Mouse (Mus musculus): ENCODE data around the gene Gm17606. TPM values are rescaled to one million over a fixed set of nuclear protein-coding genes. Genes with fewer than 3 reads are reported as not detected.

Gm17606 gene
- polyA plus RNA-seq, 1 experiment from 2014 or later = not detected

DNA sequence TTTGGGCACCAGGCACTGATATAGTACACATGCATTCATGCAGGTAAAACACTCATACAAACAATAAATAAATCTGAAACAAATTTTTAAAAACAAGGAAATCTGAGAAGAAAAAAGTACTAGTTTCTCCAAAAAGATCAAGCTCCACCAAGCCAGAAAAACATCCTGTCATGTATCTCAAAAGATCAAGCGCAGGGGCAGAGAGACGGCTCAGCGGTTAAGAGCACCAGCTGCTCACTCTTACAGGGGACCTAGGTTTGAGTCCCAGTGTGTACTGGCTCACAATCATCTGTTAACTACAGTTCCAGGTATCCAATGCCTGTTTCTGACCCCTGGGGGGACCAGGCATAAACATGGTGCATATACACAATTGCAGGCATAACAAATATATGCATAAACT lies 41.6 kb downstream of the Gm17606 start:
- peaks cover 9% of the 10 kb centered on the region for H3K4me1 ChIP-seq
- peaks cover 55% of the 10 kb centered on the region for H3K36me3 ChIP-seq
- WGBS = 90% methylated on average over 3 of the region's 3 CpGs
- H3K27ac ChIP-seq = no peak overlapping the region
- no peak overlapping the region for H3K4me3 ChIP-seq
- no peaks in the 10 kb centered on the region for H3K27me3 ChIP-seq (ENCODE audit: insufficient read depth, poor library complexity, severe bottlenecking)
- no peak for DNase-seq (ENCODE audit: low spot score)
- H3K9me3 ChIP-seq = no peaks in the 10 kb centered on the region

DNA sequence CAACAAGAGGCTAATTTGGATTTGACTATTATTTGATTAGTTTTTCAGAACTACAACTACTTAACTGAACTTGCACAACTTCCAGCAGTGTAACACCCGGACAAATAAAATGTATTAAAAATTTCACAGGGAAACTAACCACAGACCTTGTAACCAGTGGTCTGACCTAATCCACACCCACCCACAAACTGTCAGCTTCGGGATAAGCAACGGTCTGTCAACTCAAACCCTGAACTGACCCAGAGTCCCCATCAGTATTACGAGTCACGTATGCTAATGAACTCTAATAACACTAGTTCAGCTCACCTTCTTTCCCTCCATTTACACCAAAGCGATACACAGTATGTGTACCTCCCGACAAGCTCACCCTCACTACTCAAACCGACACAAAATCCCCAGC lies 44.7 kb downstream of the Gm17606 start:
- Histone ChIP-seq H3K36me3 (peaks cover 45% of the 10 kb centered on the region), H3K9me3 (no peaks in the 10 kb centered on the region), H3K27ac (peak overlapping the region; percentile 98), H3K4me1 (peaks cover 20% of the 10 kb centered on the region), H3K4me3 (peak overlapping the region; percentile 93), H3K27me3 (ENCODE audit: insufficient read depth, poor library complexity, severe bottlenecking) (no peaks in the 10 kb centered on the region)
- 11% methylated on average over 8 of the region's 8 CpGs for WGBS
- no peak for DNase-seq (ENCODE audit: low spot score)

DNA sequence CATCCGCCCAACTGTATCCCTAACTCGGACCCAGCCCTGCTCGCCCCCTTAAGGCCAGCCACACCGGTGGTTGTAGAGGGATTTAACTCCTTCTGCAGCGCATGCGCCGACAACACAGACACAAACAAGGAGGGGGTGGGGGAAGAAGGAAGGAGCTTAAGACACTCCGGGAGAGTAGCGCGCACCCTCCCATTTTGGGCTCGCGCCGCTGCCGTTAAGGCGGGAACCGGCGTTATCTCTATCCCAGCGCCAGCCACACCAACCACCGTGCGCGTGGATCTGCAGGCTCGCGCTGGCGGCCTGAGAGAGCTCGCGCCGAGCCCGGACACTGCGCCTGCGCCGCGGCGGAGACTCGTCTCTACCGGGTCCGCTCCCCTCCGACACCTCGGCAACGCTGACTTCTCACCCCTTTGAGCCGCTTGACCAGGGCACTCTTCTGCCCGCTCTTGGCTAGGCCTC lies 45.3 kb downstream of the Gm17606 start, which contains the start of gene 1700123O20Rik:
Gene 1700123O20Rik (plus strand): TSS at position 154 of the 459 bp plus-strand sequence.
- Histone ChIP-seq H3K27me3 (ENCODE audit: insufficient read depth, poor library complexity, severe bottlenecking) (no peaks in the 10 kb centered on the region), H3K4me3 (peak within 1 kb of the TSS; percentile 93), H3K36me3 (peaks cover 47% of the 10 kb centered on the region), H3K4me1 (peaks cover 20% of the 10 kb centered on the region), H3K27ac (peak within 1 kb of the TSS; percentile 98), H3K9me3 (no peaks in the 10 kb centered on the region)
- DNase-seq (ENCODE audit: low spot score) = peak; percentile 96
- WGBS = 0% methylated on average over 41 of the region's 41 CpGs

DNA sequence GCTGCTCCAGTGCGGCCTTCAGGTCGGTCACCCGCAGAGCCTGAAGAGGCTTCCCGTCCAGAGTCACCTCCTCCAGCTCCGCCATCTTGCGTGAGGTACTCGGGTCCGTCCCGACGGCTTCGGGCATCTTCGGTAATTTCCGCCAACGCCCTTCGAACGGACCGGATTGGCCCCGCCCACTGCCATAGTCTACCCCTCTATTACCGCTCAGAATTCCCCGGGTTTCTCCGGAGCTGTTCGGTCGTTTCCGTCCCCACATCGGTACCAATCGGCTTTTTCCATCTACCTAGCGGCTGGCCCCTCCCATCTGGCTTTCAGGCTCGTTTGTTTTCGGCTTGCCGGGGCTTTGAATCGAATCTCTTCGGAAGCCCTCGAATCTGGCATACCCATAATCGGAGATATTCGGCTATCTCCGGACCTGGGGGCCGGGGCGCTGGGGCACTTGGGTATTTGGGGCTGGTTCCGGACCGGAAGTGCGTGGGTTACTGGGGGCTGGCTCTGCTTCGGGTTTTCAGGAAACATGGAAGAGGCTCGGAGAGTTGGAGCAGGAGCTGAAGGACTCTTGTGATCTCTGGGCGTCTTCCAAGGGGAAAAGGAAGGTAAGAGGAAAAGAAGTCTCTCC lies 45.9 kb downstream of the Gm17606 start, which contains the start of gene Acin1:
Gene Acin1 (minus strand): TSS at position 410 of the 622 bp plus-strand sequence.
- H3K27ac ChIP-seq = peak within 1 kb of the TSS; percentile 98
- peaks cover 20% of the 10 kb centered on the region for H3K4me1 ChIP-seq
- no peaks in the 10 kb centered on the region for H3K9me3 ChIP-seq
- peaks cover 43% of the 10 kb centered on the region for H3K36me3 ChIP-seq
- peak within 1 kb of the TSS; percentile 93 for H3K4me3 ChIP-seq
- H3K27me3 ChIP-seq (ENCODE audit: insufficient read depth, poor library complexity, severe bottlenecking) = no peaks in the 10 kb centered on the region
- DNase-seq (ENCODE audit: low spot score) = peak; percentile 100
- under 1% methylated on average over 44 of the region's 44 CpGs for WGBS

DNA sequence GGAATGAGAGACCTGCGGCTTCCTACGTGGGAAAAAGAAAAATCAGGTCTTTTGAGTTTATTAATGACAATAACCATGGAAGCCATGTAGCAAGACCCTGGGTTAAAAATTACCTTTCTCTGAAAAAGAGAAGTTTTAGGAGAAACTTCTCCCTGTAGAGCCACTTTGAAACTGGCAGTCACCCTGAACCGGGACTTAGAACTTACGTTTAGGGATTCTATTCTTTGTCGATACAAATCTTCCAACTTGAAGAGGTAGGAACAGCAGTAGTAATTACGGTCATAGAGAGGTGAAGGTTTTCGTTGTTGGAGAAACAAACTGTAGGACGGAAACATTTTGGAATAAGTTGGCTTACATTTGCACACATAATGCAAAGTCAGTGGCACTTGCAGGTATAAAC lies 46.5 kb downstream of the Gm17606 start:
- Histone ChIP-seq H3K4me1 (peaks cover 20% of the 10 kb centered on the region), H3K9me3 (no peaks in the 10 kb centered on the region), H3K27me3 (ENCODE audit: insufficient read depth, poor library complexity, severe bottlenecking) (no peaks in the 10 kb centered on the region), H3K27ac (peak overlapping the region; percentile 98), H3K36me3 (peaks cover 37% of the 10 kb centered on the region), H3K4me3 (peak overlapping the region; percentile 93)
- WGBS = 9% methylated on average over 8 of the region's 8 CpGs
- DNase-seq (ENCODE audit: low spot score) = no peak

DNA sequence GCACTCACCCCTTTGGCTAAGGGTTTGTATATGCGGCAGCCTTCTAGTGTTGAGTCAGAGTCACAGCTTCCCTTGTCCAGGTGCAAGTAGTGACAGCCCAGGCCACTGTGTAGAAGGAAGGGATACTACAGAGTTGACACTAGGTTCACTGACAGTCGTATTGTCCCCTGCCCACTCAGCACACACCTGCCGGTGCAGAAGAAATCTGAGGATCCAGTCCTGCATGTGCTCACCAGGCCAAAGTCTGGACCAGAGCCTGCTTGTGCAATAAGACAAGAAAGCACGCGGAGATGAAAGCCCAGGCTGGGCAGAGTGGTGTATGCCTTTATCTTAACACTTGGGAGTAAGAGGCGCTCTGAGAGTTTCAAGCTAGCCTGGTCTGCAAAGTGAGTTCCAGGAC lies 54.3 kb downstream of the Gm17606 start:
- no peak for DNase-seq (ENCODE audit: low spot score)
- Histone ChIP-seq H3K9me3 (no peaks in the 10 kb centered on the region), H3K36me3 (peaks cover 28% of the 10 kb centered on the region), H3K27ac (no peak overlapping the region), H3K27me3 (ENCODE audit: insufficient read depth, poor library complexity, severe bottlenecking) (no peaks in the 10 kb centered on the region), H3K4me1 (0 out of 2 replicates have a peak, but pooled peaks cover 2% of the 10 kb centered on the region), H3K4me3 (no peak overlapping the region)
- 55% methylated on average over 6 of the region's 6 CpGs for WGBS

DNA sequence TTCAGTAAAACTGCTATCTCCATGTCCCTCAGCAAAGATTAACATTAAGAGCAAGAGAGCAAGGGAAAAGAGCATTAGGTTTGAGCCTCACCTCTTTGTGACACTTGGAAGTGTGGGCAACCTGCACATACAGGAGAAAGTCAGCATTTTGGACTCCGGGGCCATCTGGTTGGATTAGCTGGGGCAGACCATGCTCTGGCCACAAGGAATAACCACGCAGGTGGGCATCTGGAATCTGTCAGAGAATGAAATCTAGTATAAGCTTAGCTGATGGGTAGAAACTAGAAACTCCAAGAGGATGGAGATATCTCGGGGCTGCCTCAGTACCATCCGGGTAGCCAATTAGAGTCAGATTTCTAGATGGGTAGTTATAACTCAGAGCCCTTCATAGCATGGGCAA lies 56.0 kb downstream of the Gm17606 start:
- no peak overlapping the region for H3K27ac ChIP-seq
- 84% methylated on average over 4 of the region's 4 CpGs for WGBS
- H3K9me3 ChIP-seq = no peaks in the 10 kb centered on the region
- H3K36me3 ChIP-seq = peaks cover 17% of the 10 kb centered on the region
- no peak for DNase-seq (ENCODE audit: low spot score)
- no peaks in the 10 kb centered on the region for H3K27me3 ChIP-seq (ENCODE audit: insufficient read depth, poor library complexity, severe bottlenecking)
- H3K4me3 ChIP-seq = no peak overlapping the region
- H3K4me1 ChIP-seq = peaks cover 11% of the 10 kb centered on the region; the same call in 1 of the 2 replicates

MicroRNA genes within 50 kb of the gene (microRNA counts, 519-probe panel; counts per million panel counts)
- microRNA mmu-miR-686 = not detected

Small RNAs within 50 kb of the gene (microRNA-seq; reads per million reads assigned to microRNA genes)
- gene Mir686 (not detected), gene Mir6948 (not detected)

Other genes with a start within 250 kb of the Gm17606 start
- gene Slc7a7, start 223.2 kb upstream of the Gm17606 start, polyA plus RNA-seq (2016; fragmentation: Nextera tagmentation; extraction: Ambion mirVana) = 6.2 and 8.4 TPM in 2 replicates
- 222 and 228 TPM in 2 replicates for gene Mrpl52, start 214.0 kb upstream of the Gm17606 start, polyA plus RNA-seq (2016; fragmentation: Nextera tagmentation; extraction: Ambion mirVana)
- 80.3 and 108 TPM in 2 replicates for gene Mmp14, start 209.3 kb upstream of the Gm17606 start, polyA plus RNA-seq (2016; fragmentation: Nextera tagmentation; extraction: Ambion mirVana)
- 44.8 and 51.0 TPM in 2 replicates for gene Lrp10, start 176.8 kb upstream of the Gm17606 start, polyA plus RNA-seq (2016; fragmentation: Nextera tagmentation; extraction: Ambion mirVana)
- 2.4 and 3.8 TPM in 2 replicates for gene Rem2, start 164.9 kb upstream of the Gm17606 start, polyA plus RNA-seq (2016; fragmentation: Nextera tagmentation; extraction: Ambion mirVana)
- gene Prmt5, start 123.4 kb upstream of the Gm17606 start, polyA plus RNA-seq (2016; fragmentation: Nextera tagmentation; extraction: Ambion mirVana) = 86.2 and 103 TPM in 2 replicates
- gene Haus4, start 86.3 kb upstream of the Gm17606 start, polyA plus RNA-seq (2016; fragmentation: Nextera tagmentation; extraction: Ambion mirVana) = 50.2 and 52.9 TPM in 2 replicates
- 43.0 and 62.5 TPM in 2 replicates for gene Ajuba, start 63.4 kb upstream of the Gm17606 start, polyA plus RNA-seq (2016; fragmentation: Nextera tagmentation; extraction: Ambion mirVana)
- gene 4931414P19Rik, start 35.0 kb upstream of the Gm17606 start, polyA plus RNA-seq (2016; fragmentation: Nextera tagmentation; extraction: Ambion mirVana) = 7.7 and 8.3 TPM in 2 replicates
- 392 and 455 TPM in 2 replicates for gene Psmb5, start 22.9 kb upstream of the Gm17606 start, polyA plus RNA-seq (2016; fragmentation: Nextera tagmentation; extraction: Ambion mirVana)
- not detected in 2 replicates for gene Psmb11, start 19.5 kb upstream of the Gm17606 start, polyA plus RNA-seq (2016; fragmentation: Nextera tagmentation; extraction: Ambion mirVana)
- 2.5 and 4.4 TPM in 2 replicates for gene Cdh24, start 412 bp downstream of the Gm17606 start, polyA plus RNA-seq (2016; fragmentation: Nextera tagmentation; extraction: Ambion mirVana)
- 64.6 and 79.7 TPM in 2 replicates for gene 1700123O20Rik, start 45.3 kb downstream of the Gm17606 start, polyA plus RNA-seq (2016; fragmentation: Nextera tagmentation; extraction: Ambion mirVana)
- 80.3 and 110 TPM in 2 replicates for gene Acin1, start 46.0 kb downstream of the Gm17606 start, polyA plus RNA-seq (2016; fragmentation: Nextera tagmentation; extraction: Ambion mirVana)
- gene Gm29776, start 57.9 kb downstream of the Gm17606 start, polyA plus RNA-seq (2016; fragmentation: Nextera tagmentation; extraction: Ambion mirVana) = 0.10 and 0.38 TPM in 2 replicates
- gene Cebpe, start 71.2 kb downstream of the Gm17606 start, polyA plus RNA-seq (2016; fragmentation: Nextera tagmentation; extraction: Ambion mirVana) = not detected in 2 replicates
- 2.4 and 2.7 TPM in 2 replicates for gene Slc7a8, start 141.0 kb downstream of the Gm17606 start, polyA plus RNA-seq (2016; fragmentation: Nextera tagmentation; extraction: Ambion mirVana)
- not detected in 2 replicates for gene Rnf212b, start 173.2 kb downstream of the Gm17606 start, polyA plus RNA-seq (2016; fragmentation: Nextera tagmentation; extraction: Ambion mirVana)
- 10.3 and 11.0 TPM in 2 replicates for gene Homez, start 230.0 kb downstream of the Gm17606 start, polyA plus RNA-seq (2016; fragmentation: Nextera tagmentation; extraction: Ambion mirVana)
- 0.98 and 1.00 TPM in 2 replicates for gene Ppp1r3e, start 236.6 kb downstream of the Gm17606 start, polyA plus RNA-seq (2016; fragmentation: Nextera tagmentation; extraction: Ambion mirVana)
- gene Bcl2l2, start 242.4 kb downstream of the Gm17606 start, polyA plus RNA-seq (2016; fragmentation: Nextera tagmentation; extraction: Ambion mirVana) = 2.8 and 3.0 TPM in 2 replicates
- not detected in 2 replicates for gene Gm20521, start 242.5 kb downstream of the Gm17606 start, polyA plus RNA-seq (2016; fragmentation: Nextera tagmentation; extraction: Ambion mirVana)